Mouse (Mus musculus) E14TG2a.4 (cell line): ENCODE results near the gene Tspan33.

Source experiments
- H3K27me3 ChIP-seq: 2 replicates; pipeline ENCODE4 v1.6.1; 2014; ENCODE audit warnings: low read length, control low read depth; ENCODE audit not compliant: insufficient read depth
- H3K36me3 ChIP-seq: 2 replicates; pipeline ENCODE4 v1.6.1; 2014; ENCODE audit warnings: low read length, control low read depth; ENCODE audit not compliant: insufficient read depth
- H3K4me1 ChIP-seq: replicated peaks from 2 replicates; pipeline ENCODE4 v1.6.1; 2014; ENCODE audit warnings: low read depth, low read length, control low read depth
- H3K4me3 ChIP-seq: replicated peaks from 2 replicates; pipeline ENCODE4 v1.5.1; 2014; ENCODE audit warnings: mild to moderate bottlenecking, low read length
- H3K9me3 ChIP-seq: 2 replicates; pipeline ENCODE4 v1.6.1; 2014; ENCODE audit warnings: low read length, control low read depth
- CTCF ChIP-seq: conservative IDR thresholded peaks from 2 replicates; pipeline ENCODE4 v1.5.1; 2014; ENCODE audit warnings: low read length
- NANOG ChIP-seq: IDR thresholded peaks from 2 replicates; pipeline ENCODE4 v1.6.1; 2014; ENCODE audit warnings: borderline replicate concordance, low read length, mixed read lengths
- POU5F1 ChIP-seq: IDR thresholded peaks from 2 replicates; pipeline ENCODE4 v1.6.1; 2014; ENCODE audit warnings: low read length, borderline replicate concordance

Gene Tspan33

DNA sequence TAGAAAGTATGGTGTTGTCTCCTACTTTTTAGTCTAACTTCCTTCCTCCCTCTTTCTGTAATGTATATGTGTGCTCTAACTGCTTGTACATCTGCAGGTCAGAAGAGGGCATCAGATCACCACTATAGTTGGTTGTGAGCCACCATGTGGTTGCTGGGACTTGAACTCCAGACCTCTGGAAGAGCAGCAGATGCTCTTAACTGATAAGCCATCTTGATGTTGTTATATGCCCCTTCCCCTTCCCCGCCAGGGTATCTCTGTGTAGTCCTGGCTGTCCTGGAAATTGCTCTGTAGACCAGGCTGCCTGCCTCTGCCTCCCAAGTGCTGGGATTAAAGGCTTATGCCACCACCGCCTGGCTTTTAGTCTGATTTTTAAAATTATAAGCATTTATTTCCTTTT, 72.9 kb downstream of the Tspan33 start:
- Histone ChIP-seq H3K27me3 (peaks cover 10% of the 10 kb centered on the region; the same call in 1 of the 2 replicates), H3K9me3 (no peaks in the 10 kb centered on the region), H3K4me1 (peaks cover 16% of the 10 kb centered on the region), H3K36me3 (0 out of 2 replicates have a peak, but pooled peaks cover 4% of the 10 kb centered on the region), H3K4me3 (no peak overlapping the region)
- TF ChIP-seq NANOG (no peak), POU5F1 (no peak), CTCF (no peak)
